Mouse (Mus musculus): ENCODE measurements around the gene Tnpo3. TPM values are rescaled to one million over a fixed set of nuclear protein-coding genes. Genes with fewer than 3 reads are reported as not detected.

Tnpo3 gene
- polyA plus RNA-seq, 1 experiment from 2014 or later = 119 TPM

GRCm38 (mm10) chr6:29497791-29498190 is 111.9 kb downstream of the Tnpo3 start:
- no peaks in the 10 kb centered on the region for H3K9me3 ChIP-seq (ENCODE audit: control insufficient read depth, low read length)
- DNase-seq (ENCODE audit: low spot score) = no peak
- H3K4me3 ChIP-seq (ENCODE audit: low read depth, low read length) = no peak overlapping the region
- no peak for ATAC-seq (replicated peaks; ENCODE audit: low FRiP score)
- peaks cover 15% of the 10 kb centered on the region for H3K27me3 ChIP-seq (ENCODE audit: control insufficient read depth, insufficient read depth, low read length)
- WGBS = 48% methylated on average over 2 of the region's 2 CpGs
- H3K9ac ChIP-seq (ENCODE audit: low read length) = no peak overlapping the region
- H3K4me2 ChIP-seq (ENCODE audit: low read depth, low read length, severe bottlenecking) = no peak overlapping the region
- no peaks in the 10 kb centered on the region for H3K36me3 ChIP-seq (ENCODE audit: control insufficient read depth, insufficient read depth, low read length)
- no peaks in the 10 kb centered on the region for H3K4me1 ChIP-seq (replicated peaks; ENCODE audit: control insufficient read depth, insufficient read depth, low read length)
- H3K27ac ChIP-seq (ENCODE audit: low read depth, low read length) = no peak overlapping the region

- H3K4me2 ChIP-seq (ENCODE audit: low read depth, low read length, severe bottlenecking) = peak overlapping the region; percentile 18; the same call in 1 of the 2 replicates
- H3K9ac ChIP-seq (ENCODE audit: low read length) = no peak overlapping the region
- 16% methylated on average over 23 of the region's 25 CpGs for WGBS
- DNase-seq (ENCODE audit: low spot score) (no peak), ATAC-seq (replicated peaks; ENCODE audit: low FRiP score) (no peak)
- peaks cover 15% of the 10 kb centered on the region for H3K27me3 ChIP-seq (ENCODE audit: control insufficient read depth, insufficient read depth, low read length)
- no peaks in the 10 kb centered on the region for H3K36me3 ChIP-seq (ENCODE audit: control insufficient read depth, insufficient read depth, low read length)
- no peak overlapping the region for H3K4me3 ChIP-seq (ENCODE audit: low read depth, low read length)
- H3K9me3 ChIP-seq (ENCODE audit: control insufficient read depth, low read length) = no peaks in the 10 kb centered on the region
- no peaks in the 10 kb centered on the region for H3K4me1 ChIP-seq (replicated peaks; ENCODE audit: control insufficient read depth, insufficient read depth, low read length)
- no peak overlapping the region for H3K27ac ChIP-seq (ENCODE audit: low read depth, low read length)
Observed at GRCm38 (mm10) chr6:29496270-29496669, 113.4 kb downstream of the Tnpo3 start.

GRCm38 (mm10) chr6:29494101-29494500 is 115.6 kb downstream of the Tnpo3 start:
- Histone ChIP-seq H3K4me3 (ENCODE audit: low read depth, low read length) (no peak overlapping the region), H3K9ac (ENCODE audit: low read length) (no peak overlapping the region), H3K4me1 (replicated peaks; ENCODE audit: control insufficient read depth, insufficient read depth, low read length) (no peaks in the 10 kb centered on the region), H3K36me3 (ENCODE audit: control insufficient read depth, insufficient read depth, low read length) (no peaks in the 10 kb centered on the region), H3K27me3 (ENCODE audit: control insufficient read depth, insufficient read depth, low read length) (peaks cover 15% of the 10 kb centered on the region), H3K4me2 (ENCODE audit: low read depth, low read length, severe bottlenecking) (no peak overlapping the region), H3K9me3 (ENCODE audit: control insufficient read depth, low read length) (no peaks in the 10 kb centered on the region), H3K27ac (ENCODE audit: low read depth, low read length) (no peak overlapping the region)
- ATAC-seq (replicated peaks; ENCODE audit: low FRiP score) (no peak), DNase-seq (ENCODE audit: low spot score) (no peak)
- 87% methylated on average over 4 of the region's 4 CpGs for WGBS

Other genes with a start within 250 kb of the Tnpo3 start
- gene Opn1sw, start 221.4 kb downstream of the Tnpo3 start, polyA plus RNA-seq (2014; fragmentation: Nextera tagmentation; extraction: Ambion mirVana) = 0.31 and 0.43 TPM in 2 replicates
- gene Ccdc136, start 213.6 kb downstream of the Tnpo3 start, polyA plus RNA-seq (2014; fragmentation: Nextera tagmentation; extraction: Ambion mirVana) = 25.7 and 26.7 TPM in 2 replicates
- gene Flnc, start 176.6 kb downstream of the Tnpo3 start, polyA plus RNA-seq (2014; fragmentation: Nextera tagmentation; extraction: Ambion mirVana) = 2.4 and 2.6 TPM in 2 replicates
- 164 and 190 TPM in 2 replicates for gene Atp6v1f, start 142.2 kb downstream of the Tnpo3 start, polyA plus RNA-seq (2014; fragmentation: Nextera tagmentation; extraction: Ambion mirVana)
- gene Atp6v1fnb, start 138.4 kb downstream of the Tnpo3 start, polyA plus RNA-seq (2014; fragmentation: Nextera tagmentation; extraction: Ambion mirVana) = 0.29 TPM in 1 of 2 replicates, not detected in the other
- gene Kcp, start 101.9 kb downstream of the Tnpo3 start, polyA plus RNA-seq (2014; fragmentation: Nextera tagmentation; extraction: Ambion mirVana) = 9.6 and 14.4 TPM in 2 replicates
- 2.1 and 2.6 TPM in 2 replicates for gene Irf5, start 83.3 kb downstream of the Tnpo3 start, polyA plus RNA-seq (2014; fragmentation: Nextera tagmentation; extraction: Ambion mirVana)
- 7.4 and 8.3 TPM in 2 replicates for gene Tspan33, start 84.3 kb upstream of the Tnpo3 start, polyA plus RNA-seq (2014; fragmentation: Nextera tagmentation; extraction: Ambion mirVana)
- gene Smo, start 125.6 kb upstream of the Tnpo3 start, polyA plus RNA-seq (2014; fragmentation: Nextera tagmentation; extraction: Ambion mirVana) = 72.8 and 78.2 TPM in 2 replicates
- gene Ahcyl2, start 158.1 kb upstream of the Tnpo3 start, polyA plus RNA-seq (2014; fragmentation: Nextera tagmentation; extraction: Ambion mirVana) = 16.7 and 19.1 TPM in 2 replicates